Mouse (Mus musculus) heart, embryonic 13.5 days (tissue): Measurements from ENCODE around the gene Rbfox1. TPM values are rescaled to one million over a fixed set of nuclear protein-coding genes. Genes with fewer than 3 reads are reported as not detected.

Experiments used
- ATAC-seq: fragments of 200-750 bp; cut with Nextera tagmentation; 2 replicates; pipeline ENCODE4 v1.8.0; 2017; ENCODE audit warnings: moderate TSS enrichment; ENCODE audit not compliant: insufficient number of reproducible peaks, low FRiP score, low TSS enrichment; ENCODE audit errors: extremely low read depth
- H3K27ac ChIP-seq: fragments of 300-500 bp; sonication (generic); replicated peaks from 2 replicates; pipeline ENCODE4 v1.5.1; 2015; ENCODE audit warnings: moderate library complexity, mild to moderate bottlenecking, inconsistent platforms
- H3K27me3 ChIP-seq: fragments of 300-500 bp; sonication (generic); replicated peaks from 2 replicates; pipeline ENCODE4 v1.6.1; 2015; ENCODE audit warnings: mild to moderate bottlenecking, inconsistent platforms
- H3K36me3 ChIP-seq: fragments of 300-500 bp; sonication (generic); 2 replicates; pipeline ENCODE4 v1.6.1; 2015; ENCODE audit warnings: mild to moderate bottlenecking, inconsistent platforms
- H3K4me1 ChIP-seq: fragments of 300-500 bp; sonication (generic); 2 replicates; pipeline ENCODE4 v1.6.1; 2015; ENCODE audit warnings: inconsistent platforms
- H3K4me2 ChIP-seq: fragments of 300-500 bp; sonication (generic); 2 replicates; pipeline ENCODE4 v1.6.1; 2015; ENCODE audit warnings: inconsistent platforms, mild to moderate bottlenecking, moderate library complexity
- H3K4me3 ChIP-seq: fragments of 300-500 bp; sonication (generic); 2 replicates; pipeline ENCODE4 v1.5.1; 2015; ENCODE audit warnings: moderate library complexity, mild to moderate bottlenecking, inconsistent platforms
- H3K9ac ChIP-seq: fragments of 300-500 bp; sonication (generic); 2 replicates; pipeline ENCODE4 v1.6.1; 2015; ENCODE audit warnings: inconsistent platforms, mild to moderate bottlenecking, moderate library complexity
- H3K9me3 ChIP-seq: fragments of 300-500 bp; sonication (generic); 2 replicates; pipeline ENCODE4 v1.6.1; 2016; ENCODE audit warnings: inconsistent platforms
- WGBS: fragments of 180-500 bp; shearing (Covaris S2); methylation state at CpG from one replicate; pipeline ENCODE4 v1.1.7; 2015; ENCODE audit warnings: mixed read lengths; 5-methylcytosine and 5-hydroxymethylcytosine counted together
- polyA plus RNA-seq: library from polyadenylated mRNA; unstranded; fragments of >200 nt; fragmentation: Nextera tagmentation; extraction: Ambion mirVana; gene quantifications from 2 replicates; pipeline ENCODE4 v1.2.1, GENCODE M21; 2015

Gene Rbfox1
- polyA plus RNA-seq, result 2.8 and 3.7 TPM in 2 replicates

GRCm38 (mm10) chr16:5884746-5885689, at the start of gene Rbfox1:
Rbfox1 (plus strand) TSS chr16:5885355.
- 1% methylated on average over 69 of the region's 69 CpGs for WGBS
- peak within 1 kb of the TSS; percentile 82 for H3K4me2 ChIP-seq
- no peak for ATAC-seq

DNA sequence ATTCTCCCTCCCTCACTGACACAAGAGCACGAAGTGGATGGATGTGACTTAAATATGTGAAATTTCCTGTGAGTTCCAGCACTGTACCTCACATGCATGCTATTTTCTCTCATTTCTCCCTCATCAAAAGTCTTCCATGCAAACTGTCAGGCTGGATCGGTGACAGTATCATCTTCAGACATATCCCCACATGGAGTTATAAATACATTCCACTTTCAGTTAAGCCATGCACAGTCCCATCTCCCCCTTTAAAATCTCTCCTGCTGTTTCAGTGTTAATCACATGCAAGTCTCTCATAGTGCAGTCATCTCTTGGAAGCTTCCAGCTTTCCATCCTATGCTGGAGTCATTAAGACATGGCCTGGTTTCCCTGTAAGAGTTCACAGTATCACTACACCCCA, 48.4 kb upstream of the Rbfox1 start:
- ATAC-seq, result no peak
- no peak overlapping the region for H3K4me3 ChIP-seq
- no peaks in the 10 kb centered on the region for H3K27me3 ChIP-seq
- no peak overlapping the region for H3K27ac ChIP-seq
- WGBS, result 66% methylated on average over 2 of the region's 2 CpGs
- no peak overlapping the region for H3K4me2 ChIP-seq
- no peak overlapping the region for H3K9ac ChIP-seq
- no peaks in the 10 kb centered on the region for H3K36me3 ChIP-seq
- H3K9me3 ChIP-seq, result no peaks in the 10 kb centered on the region
- peaks cover 8% of the 10 kb centered on the region; the same call in 1 of the 2 replicates for H3K4me1 ChIP-seq

More at GRCm38 (mm10) chr16:5884746-5885689, at the start of gene Rbfox1:
- Histone ChIP-seq H3K36me3 (no peaks in the 10 kb centered on the region), H3K4me3 (peak within 1 kb of the TSS; percentile 57), H3K4me1 (peaks cover 6% of the 10 kb centered on the region; the same call in 1 of the 2 replicates), H3K9me3 (no peaks in the 10 kb centered on the region), H3K27ac (no peak within 1 kb of the TSS), H3K9ac (peak within 1 kb of the TSS; percentile 64), H3K27me3 (peaks cover 56% of the 10 kb centered on the region)

DNA sequence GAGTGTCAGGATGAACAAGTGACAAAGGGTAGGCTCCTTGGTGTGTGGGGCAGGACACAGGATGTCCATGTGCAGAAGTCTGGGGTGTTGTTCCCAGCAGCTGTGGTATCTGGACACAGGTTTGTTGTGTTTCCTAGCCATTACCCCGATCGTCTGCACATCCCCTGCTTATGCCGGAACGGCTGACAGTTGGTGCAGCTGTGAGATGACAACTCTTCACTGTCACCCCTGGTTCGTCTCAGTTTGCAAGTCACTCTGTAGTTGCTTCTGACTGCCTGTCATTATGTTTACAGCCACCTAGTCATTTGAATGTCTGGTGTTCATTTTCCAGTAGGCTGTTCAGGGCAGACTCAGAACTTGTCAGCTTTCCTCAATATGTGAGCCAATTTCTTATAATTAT, 44.0 kb upstream of the Rbfox1 start:
- Histone ChIP-seq H3K4me2 (peak overlapping the region; percentile 41), H3K9ac (no peak overlapping the region), H3K4me3 (no peak overlapping the region), H3K27me3 (no peaks in the 10 kb centered on the region), H3K9me3 (no peaks in the 10 kb centered on the region), H3K36me3 (no peaks in the 10 kb centered on the region), H3K4me1 (peaks cover 8% of the 10 kb centered on the region; the same call in 1 of the 2 replicates), H3K27ac (no peak overlapping the region)
- no peak for ATAC-seq
- 37% methylated on average over 5 of the region's 5 CpGs for WGBS

- Histone ChIP-seq H3K36me3 (no peaks in the 10 kb centered on the region), H3K27me3 (no peaks in the 10 kb centered on the region), H3K4me2 (no peak overlapping the region), H3K4me1 (peaks cover 37% of the 10 kb centered on the region), H3K4me3 (no peak overlapping the region), H3K27ac (no peak overlapping the region), H3K9ac (no peak overlapping the region), H3K9me3 (no peaks in the 10 kb centered on the region)
- WGBS, result 52% methylated on average over 11 of the region's 11 CpGs
- no peak for ATAC-seq
Observed at GRCm38 (mm10) chr16:5845645-5846044, 39.5 kb upstream of the Rbfox1 start.

- Histone ChIP-seq H3K9me3 (no peaks in the 10 kb centered on the region), H3K4me3 (no peak overlapping the region), H3K9ac (no peak overlapping the region), H3K4me1 (peaks cover 13% of the 10 kb centered on the region), H3K4me2 (no peak overlapping the region), H3K36me3 (no peaks in the 10 kb centered on the region), H3K27me3 (no peaks in the 10 kb centered on the region), H3K27ac (no peak overlapping the region)
- ATAC-seq, result no peak
- whole genome bisulfite sequencing, result 98% methylated on average over 2 of the region's 2 CpGs
Observed at GRCm38 (mm10) chr16:5853055-5853454, 32.1 kb upstream of the Rbfox1 start.

- no peak overlapping the region for H3K4me3 ChIP-seq
- H3K4me1 ChIP-seq, result no peaks in the 10 kb centered on the region
- H3K27ac ChIP-seq, result no peak overlapping the region
- no peaks in the 10 kb centered on the region for H3K27me3 ChIP-seq
- ATAC-seq, result no peak
- H3K9ac ChIP-seq, result no peak overlapping the region
- no peak overlapping the region for H3K4me2 ChIP-seq
- 79% methylated on average over 4 of the region's 4 CpGs for WGBS
- H3K36me3 ChIP-seq, result no peaks in the 10 kb centered on the region
- no peaks in the 10 kb centered on the region for H3K9me3 ChIP-seq
Observed at GRCm38 (mm10) chr16:5864350-5864749, 20.8 kb upstream of the Rbfox1 start.

DNA sequence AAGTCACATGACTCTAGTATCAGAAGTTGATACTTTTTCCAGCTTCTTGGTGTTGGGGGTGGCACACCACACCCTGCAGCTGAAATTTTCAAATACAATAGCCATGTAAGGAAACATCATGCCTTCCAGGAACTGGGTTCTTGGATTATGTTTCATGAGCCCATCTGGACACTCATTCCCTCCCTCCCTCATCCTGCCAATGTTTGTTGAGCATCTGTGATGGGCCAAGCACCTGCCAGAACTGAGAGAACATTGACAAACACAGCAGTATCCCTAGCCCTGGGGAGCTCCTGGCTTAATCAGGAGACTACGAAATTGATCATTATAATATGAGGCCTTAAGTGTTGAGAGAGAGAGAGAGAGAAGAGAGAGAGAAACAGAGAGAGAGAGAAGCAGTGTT, 18.2 kb upstream of the Rbfox1 start:
- Histone ChIP-seq H3K9me3 (no peaks in the 10 kb centered on the region), H3K36me3 (no peaks in the 10 kb centered on the region), H3K4me3 (no peak overlapping the region), H3K9ac (no peak overlapping the region), H3K27ac (no peak overlapping the region), H3K27me3 (no peaks in the 10 kb centered on the region), H3K4me2 (no peak overlapping the region), H3K4me1 (no peaks in the 10 kb centered on the region)
- WGBS, result 71% methylated on average over 1 of the region's 1 CpGs
- no peak for ATAC-seq

GRCm38 (mm10) chr16:5870391-5870790, 14.8 kb upstream of the Rbfox1 start:
- no peak for ATAC-seq
- H3K9me3 ChIP-seq, result no peaks in the 10 kb centered on the region

GRCm38 (mm10) chr16:5881820-5882219, 3.3 kb upstream of the Rbfox1 start:
- Histone ChIP-seq H3K9me3 (no peaks in the 10 kb centered on the region), H3K4me3 (no peak overlapping the region), H3K9ac (no peak overlapping the region), H3K36me3 (no peaks in the 10 kb centered on the region), H3K4me2 (no peak overlapping the region), H3K4me1 (peaks cover 6% of the 10 kb centered on the region; the same call in 1 of the 2 replicates), H3K27ac (no peak overlapping the region), H3K27me3 (peaks cover 41% of the 10 kb centered on the region)
- ATAC-seq, result no peak
- WGBS, result 2% methylated on average over 4 of the region's 4 CpGs

More at GRCm38 (mm10) chr16:5870391-5870790, 14.8 kb upstream of the Rbfox1 start:
- Histone ChIP-seq H3K27me3 (no peaks in the 10 kb centered on the region), H3K36me3 (no peaks in the 10 kb centered on the region), H3K4me1 (no peaks in the 10 kb centered on the region), H3K4me2 (no peak overlapping the region), H3K27ac (no peak overlapping the region), H3K9ac (no peak overlapping the region), H3K4me3 (no peak overlapping the region)
- WGBS, result 52% methylated on average over 3 of the region's 3 CpGs

DNA sequence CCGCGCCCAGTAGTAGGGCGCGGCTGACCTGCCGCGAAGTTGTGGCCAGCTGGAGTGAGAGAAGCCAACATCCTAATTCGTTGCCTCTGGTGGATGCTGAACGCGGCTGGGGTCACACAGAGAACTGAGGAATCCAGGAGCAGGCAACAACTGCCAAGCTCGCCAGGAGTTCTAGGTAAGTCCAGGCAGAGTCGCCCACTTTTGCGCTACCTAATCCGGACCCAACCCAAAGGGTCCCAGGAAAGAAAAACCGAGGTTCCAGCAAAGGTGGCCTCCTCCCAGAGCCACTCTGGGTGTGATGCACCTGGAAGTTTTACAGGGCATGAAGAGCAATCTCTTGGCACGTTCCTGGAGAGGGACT, 515 bp downstream of the Rbfox1 start:
- Histone ChIP-seq H3K4me2 (peak overlapping the region; percentile 82), H3K36me3 (no peaks in the 10 kb centered on the region), H3K4me3 (peak overlapping the region; percentile 57), H3K4me1 (peaks cover 6% of the 10 kb centered on the region; the same call in 1 of the 2 replicates), H3K9me3 (no peaks in the 10 kb centered on the region), H3K27ac (no peak overlapping the region), H3K27me3 (peaks cover 56% of the 10 kb centered on the region), H3K9ac (no peak overlapping the region)
- ATAC-seq, result no peak
- 6% methylated on average over 15 of the region's 15 CpGs for WGBS

DNA sequence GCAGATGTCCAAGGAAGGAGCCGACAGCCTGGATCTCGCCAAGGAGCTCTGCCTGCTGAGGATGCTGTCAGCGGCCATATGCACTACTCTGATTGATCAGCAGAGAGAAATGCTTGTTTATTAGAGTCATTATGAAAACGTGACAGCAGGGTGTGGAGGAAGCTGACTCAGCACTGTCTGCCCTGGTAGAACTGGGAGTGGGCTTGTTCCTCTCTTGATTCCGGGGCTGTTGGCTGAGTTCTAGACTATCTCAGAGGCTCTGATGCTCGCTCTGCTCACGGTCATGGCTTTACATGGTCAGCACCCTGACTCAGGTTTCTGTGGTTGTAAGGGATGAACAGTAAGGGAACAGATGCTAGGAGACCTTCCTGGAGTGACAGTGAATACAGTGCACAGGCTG, 10.4 kb downstream of the Rbfox1 start:
- no peak overlapping the region for H3K4me3 ChIP-seq
- 62% methylated on average over 7 of the region's 7 CpGs for WGBS
- no peak for ATAC-seq
- H3K4me2 ChIP-seq, result no peak overlapping the region
- H3K9ac ChIP-seq, result no peak overlapping the region
- no peaks in the 10 kb centered on the region for H3K4me1 ChIP-seq
- no peak overlapping the region for H3K27ac ChIP-seq
- H3K36me3 ChIP-seq, result no peaks in the 10 kb centered on the region
- peaks cover 7% of the 10 kb centered on the region; the same call in 1 of the 2 replicates for H3K27me3 ChIP-seq
- H3K9me3 ChIP-seq, result no peaks in the 10 kb centered on the region
